Mouse (Mus musculus): ENCODE measurements around the gene Cd72. TPM values are rescaled to one million over a fixed set of nuclear protein-coding genes. Genes with fewer than 3 reads are reported as not detected.

Cd72 gene
- polyA plus RNA-seq, 1 experiment from 2014 or later, result 3.9 TPM

Other genes with a start within 250 kb of the Cd72 start
- gene Atp8b5, start 187.5 kb downstream of the Cd72 start, polyA plus RNA-seq (2015; fragmentation: Nextera tagmentation; extraction: Ambion mirVana), result 0.79 and 0.83 TPM in 2 replicates
- gene Rusc2, start 72.6 kb downstream of the Cd72 start, polyA plus RNA-seq (2015; fragmentation: Nextera tagmentation; extraction: Ambion mirVana), result 38.9 and 42.5 TPM in 2 replicates
- 0.31 and 0.42 TPM in 2 replicates for gene Fam166b, start 25.5 kb downstream of the Cd72 start, polyA plus RNA-seq (2015; fragmentation: Nextera tagmentation; extraction: Ambion mirVana)
- 6.0 and 6.3 TPM in 2 replicates for gene Tesk1, start 12.7 kb downstream of the Cd72 start, polyA plus RNA-seq (2015; fragmentation: Nextera tagmentation; extraction: Ambion mirVana)
- not detected in 2 replicates for gene Sit1, start 29.1 kb upstream of the Cd72 start, polyA plus RNA-seq (2015; fragmentation: Nextera tagmentation; extraction: Ambion mirVana)
- 51.1 and 52.0 TPM in 2 replicates for gene Ccdc107, start 38.3 kb upstream of the Cd72 start, polyA plus RNA-seq (2015; fragmentation: Nextera tagmentation; extraction: Ambion mirVana)
- gene Arhgef39, start 45.1 kb upstream of the Cd72 start, polyA plus RNA-seq (2015; fragmentation: Nextera tagmentation; extraction: Ambion mirVana), result 38.2 and 40.3 TPM in 2 replicates
- 0.40 and 0.80 TPM in 2 replicates for gene Car9, start 52.3 kb upstream of the Cd72 start, polyA plus RNA-seq (2015; fragmentation: Nextera tagmentation; extraction: Ambion mirVana)
- 11.4 and 12.2 TPM in 2 replicates for gene Tpm2, start 69.1 kb upstream of the Cd72 start, polyA plus RNA-seq (2015; fragmentation: Nextera tagmentation; extraction: Ambion mirVana)
- 61.8 and 65.1 TPM in 2 replicates for gene Creb3, start 107.7 kb upstream of the Cd72 start, polyA plus RNA-seq (2015; fragmentation: Nextera tagmentation; extraction: Ambion mirVana)
- 48.0 and 54.7 TPM in 2 replicates for gene Tln1, start 108.1 kb upstream of the Cd72 start, polyA plus RNA-seq (2015; fragmentation: Nextera tagmentation; extraction: Ambion mirVana)
- 27.5 and 27.9 TPM in 2 replicates for gene Rgp1, start 124.1 kb upstream of the Cd72 start, polyA plus RNA-seq (2015; fragmentation: Nextera tagmentation; extraction: Ambion mirVana)
- 44.5 and 47.4 TPM in 2 replicates for gene Gba2, start 124.2 kb upstream of the Cd72 start, polyA plus RNA-seq (2015; fragmentation: Nextera tagmentation; extraction: Ambion mirVana)
- gene Msmp, start 129.9 kb upstream of the Cd72 start, polyA plus RNA-seq (2015; fragmentation: Nextera tagmentation; extraction: Ambion mirVana), result 0.65 and 1.8 TPM in 2 replicates
- 9.1 and 10.7 TPM in 2 replicates for gene Npr2, start 177.3 kb upstream of the Cd72 start, polyA plus RNA-seq (2015; fragmentation: Nextera tagmentation; extraction: Ambion mirVana)
- gene Spag8, start 199.0 kb upstream of the Cd72 start, polyA plus RNA-seq (2015; fragmentation: Nextera tagmentation; extraction: Ambion mirVana), result 3.9 and 6.8 TPM in 2 replicates
- gene Hint2, start 201.8 kb upstream of the Cd72 start, polyA plus RNA-seq (2015; fragmentation: Nextera tagmentation; extraction: Ambion mirVana), result 75.6 and 79.2 TPM in 2 replicates
- gene Tmem8b, start 214.3 kb upstream of the Cd72 start, polyA plus RNA-seq (2015; fragmentation: Nextera tagmentation; extraction: Ambion mirVana), result 12.1 and 13.8 TPM in 2 replicates
- gene Fam221b, start 214.5 kb upstream of the Cd72 start, polyA plus RNA-seq (2015; fragmentation: Nextera tagmentation; extraction: Ambion mirVana), result 2.1 and 2.9 TPM in 2 replicates
- gene Olfr70, start 246.2 kb upstream of the Cd72 start, polyA plus RNA-seq (2015; fragmentation: Nextera tagmentation; extraction: Ambion mirVana), result not detected in 2 replicates

Measured in forebrain, embryonic 13.5 days (tissue).